Mouse (Mus musculus) embryonic facial prominence, embryonic 15.5 days (tissue): ENCODE measurements around the gene Cytip. TPM values are rescaled to one million over a fixed set of nuclear protein-coding genes. Genes with fewer than 3 reads are reported as not detected.
"Not testable (repeated sequence)": the region's sequence is repeated elsewhere in the genome, so short reads cannot be mapped to it uniquely, and the experiment has no call there.

Source experiments
- ATAC-seq: fragments of 200-750 bp; cut with Nextera tagmentation; 2 replicates; pipeline ENCODE4 v1.8.0; 2017; ENCODE audit warnings: low read depth, moderate TSS enrichment; ENCODE audit not compliant: insufficient number of reproducible peaks, low FRiP score, low TSS enrichment
- H3K27ac ChIP-seq: fragments of 300-500 bp; sonication (generic); replicated peaks from 2 replicates; pipeline ENCODE4 v1.5.1; 2015; ENCODE audit warnings: mild to moderate bottlenecking, inconsistent platforms
- H3K27me3 ChIP-seq: fragments of 300-500 bp; sonication (generic); 2 replicates; pipeline ENCODE4 v1.6.1; 2015; ENCODE audit warnings: inconsistent platforms
- H3K36me3 ChIP-seq: fragments of 300-500 bp; sonication (generic); 2 replicates; pipeline ENCODE4 v1.6.1; 2015; ENCODE audit warnings: mild to moderate bottlenecking, inconsistent platforms
- H3K4me1 ChIP-seq: fragments of 300-500 bp; sonication (generic); 2 replicates; pipeline ENCODE4 v1.6.1; 2015; ENCODE audit warnings: inconsistent platforms
- H3K4me2 ChIP-seq: fragments of 300-500 bp; sonication (generic); replicated peaks from 2 replicates; pipeline ENCODE4 v1.6.1; 2015; ENCODE audit warnings: mild to moderate bottlenecking, inconsistent platforms
- H3K4me3 ChIP-seq: fragments of 300-500 bp; sonication (generic); replicated peaks from 2 replicates; pipeline ENCODE4 v1.5.1; 2015; ENCODE audit warnings: mild to moderate bottlenecking, inconsistent platforms
- H3K9ac ChIP-seq: fragments of 300-500 bp; sonication (generic); 2 replicates; pipeline ENCODE4 v1.6.1; 2015; ENCODE audit warnings: inconsistent platforms
- H3K9me3 ChIP-seq: fragments of 300-500 bp; sonication (generic); replicated peaks from 2 replicates; pipeline ENCODE4 v1.6.1; 2016; ENCODE audit warnings: inconsistent platforms
- WGBS: fragments of 180-500 bp; shearing (Covaris S2); methylation state at CpG from one replicate; pipeline ENCODE4 v1.1.7; 2015; 5-methylcytosine and 5-hydroxymethylcytosine counted together
- polyA plus RNA-seq: library from polyadenylated mRNA; unstranded; fragments of >200 nt; fragmentation: Nextera tagmentation; extraction: Ambion mirVana; gene quantifications from 2 replicates; pipeline ENCODE4 v1.2.1, GENCODE M21; 2015

Gene Cytip
- polyA plus RNA-seq, 1 experiment from 2014 or later = 2.3 TPM

DNA sequence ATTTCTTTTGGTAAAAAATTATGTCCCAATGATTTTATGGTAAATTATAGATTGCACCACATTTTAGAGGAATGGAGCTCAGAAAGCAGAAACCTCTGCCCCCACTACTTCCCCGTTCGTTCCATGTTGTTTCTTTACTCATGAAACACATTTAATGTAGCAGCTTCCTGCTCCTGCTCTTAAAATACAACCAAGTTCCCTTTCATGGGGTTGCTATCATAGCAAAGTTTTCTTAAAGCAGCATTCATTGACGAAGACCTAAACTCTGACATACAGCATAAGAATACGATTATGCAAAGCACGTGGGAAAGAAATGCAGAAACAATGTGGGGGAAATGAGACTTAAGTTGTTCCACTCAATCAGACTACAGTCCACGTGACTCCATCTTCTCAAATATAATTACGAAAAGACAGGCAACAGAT is 45.3 kb downstream of the Cytip start:
- H3K4me2 ChIP-seq = no peak overlapping the region
- no peaks in the 10 kb centered on the region for H3K4me1 ChIP-seq
- no peaks in the 10 kb centered on the region for H3K27me3 ChIP-seq
- H3K9me3 ChIP-seq = no peaks in the 10 kb centered on the region
- no peak overlapping the region for H3K4me3 ChIP-seq
- H3K36me3 ChIP-seq = no peaks in the 10 kb centered on the region
- H3K9ac ChIP-seq = no peak overlapping the region
- no peak overlapping the region for H3K27ac ChIP-seq
- 63% methylated on average over 7 of the region's 7 CpGs for WGBS
- ATAC-seq = no peak

DNA sequence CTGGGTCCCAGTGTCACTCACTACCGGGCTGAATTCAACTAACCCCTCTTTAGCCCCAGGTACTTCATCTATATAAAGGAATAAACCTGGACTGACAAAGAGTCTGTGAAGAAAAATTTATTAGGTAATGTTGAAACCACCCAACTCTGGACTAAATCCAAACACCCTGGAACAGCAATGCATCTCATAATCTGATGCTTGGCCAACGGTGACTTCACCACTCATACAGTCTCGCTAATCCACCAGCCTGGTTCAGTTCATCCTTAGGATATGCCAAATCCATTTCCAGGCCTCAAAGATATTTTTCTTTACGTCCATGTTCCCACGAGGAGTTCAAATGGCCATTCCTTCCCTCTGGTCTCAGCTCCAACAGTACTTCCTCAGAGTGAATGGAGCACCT is 48.8 kb downstream of the Cytip start:
- no peak overlapping the region for H3K27ac ChIP-seq
- H3K4me3 ChIP-seq = no peak overlapping the region
- H3K27me3 ChIP-seq = no peaks in the 10 kb centered on the region
- no peaks in the 10 kb centered on the region for H3K36me3 ChIP-seq
- no peak for ATAC-seq
- no peak overlapping the region for H3K4me2 ChIP-seq
- 78% methylated on average over 5 of the region's 5 CpGs for WGBS
- no peaks in the 10 kb centered on the region for H3K4me1 ChIP-seq
- no peak overlapping the region for H3K9ac ChIP-seq
- H3K9me3 ChIP-seq = no peaks in the 10 kb centered on the region

DNA sequence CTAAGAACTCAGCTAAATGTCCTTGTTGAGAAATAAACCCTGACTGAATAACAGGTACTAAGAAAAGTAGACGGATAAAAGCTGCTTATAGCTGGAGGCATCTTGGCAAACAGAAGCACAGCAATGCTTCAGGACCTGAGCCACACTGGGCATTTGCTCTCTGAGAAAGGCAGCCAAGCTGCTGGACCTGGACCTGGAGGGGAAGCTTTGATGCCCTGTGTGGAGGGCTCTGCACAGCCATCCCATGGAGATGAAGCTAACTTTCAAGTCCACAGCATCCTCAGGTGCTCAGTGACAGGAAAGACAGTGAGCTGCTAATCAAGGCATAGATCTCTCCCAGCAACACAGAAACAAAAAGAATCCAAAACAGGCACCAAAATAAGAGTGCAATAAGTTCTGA is 54.8 kb downstream of the Cytip start:
- Histone ChIP-seq H3K4me1 (no peaks in the 10 kb centered on the region), H3K36me3 (no peaks in the 10 kb centered on the region), H3K27me3 (no peaks in the 10 kb centered on the region), H3K4me3 (no peak overlapping the region), H3K9ac (no peak overlapping the region), H3K4me2 (no peak overlapping the region), H3K9me3 (no peaks in the 10 kb centered on the region), H3K27ac (no peak overlapping the region)
- ATAC-seq = no peak
- 46% methylated on average over 1 of the region's 1 CpGs for WGBS

DNA sequence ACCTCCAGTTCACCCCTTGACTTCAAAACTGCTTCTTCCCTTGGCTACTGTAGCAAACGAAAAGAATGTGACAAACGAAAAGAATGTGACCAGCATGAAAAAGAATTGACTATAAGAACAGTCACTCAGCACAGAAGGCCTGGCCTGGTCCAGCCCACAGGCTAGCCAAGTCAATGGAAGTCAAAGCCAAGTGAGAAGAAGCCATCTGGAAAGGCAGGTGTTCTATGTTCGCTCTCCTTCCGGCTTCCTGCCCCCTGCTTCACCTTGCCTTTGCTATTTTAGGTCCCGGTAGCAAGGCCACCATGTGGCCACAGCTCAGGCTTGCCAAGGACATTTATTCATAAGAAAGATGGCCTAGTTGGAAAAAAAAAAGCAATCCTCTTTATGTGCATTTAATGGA is 56.7 kb downstream of the Cytip start:
- Histone ChIP-seq H3K36me3 (no peaks in the 10 kb centered on the region), H3K4me3 (no peak overlapping the region), H3K27ac (no peak overlapping the region), H3K4me2 (no peak overlapping the region), H3K9me3 (no peaks in the 10 kb centered on the region), H3K9ac (no peak overlapping the region), H3K27me3 (no peaks in the 10 kb centered on the region), H3K4me1 (no peaks in the 10 kb centered on the region)
- WGBS = 84% methylated on average over 5 of the region's 5 CpGs
- ATAC-seq = no peak

GRCm38 (mm10) chr2:58137676-58138075 is 57.7 kb downstream of the Cytip start:
- no peak overlapping the region for H3K4me2 ChIP-seq
- no peak overlapping the region for H3K9ac ChIP-seq
- H3K4me3 ChIP-seq = no peak overlapping the region
- 81% methylated on average over 7 of the region's 7 CpGs for WGBS
- H3K9me3 ChIP-seq = no peaks in the 10 kb centered on the region
- no peak for ATAC-seq
- no peaks in the 10 kb centered on the region for H3K27me3 ChIP-seq
- no peaks in the 10 kb centered on the region for H3K36me3 ChIP-seq
- no peak overlapping the region for H3K27ac ChIP-seq
- H3K4me1 ChIP-seq = no peaks in the 10 kb centered on the region

GRCm38 (mm10) chr2:58136526-58136925 is 58.8 kb downstream of the Cytip start:
- H3K4me2 ChIP-seq = no peak overlapping the region
- no peaks in the 10 kb centered on the region for H3K4me1 ChIP-seq
- H3K36me3 ChIP-seq = no peaks in the 10 kb centered on the region
- H3K4me3 ChIP-seq = no peak overlapping the region
- ATAC-seq = no peak
- H3K9me3 ChIP-seq = no peaks in the 10 kb centered on the region
- no peak overlapping the region for H3K27ac ChIP-seq
- H3K9ac ChIP-seq = no peak overlapping the region
- no peaks in the 10 kb centered on the region for H3K27me3 ChIP-seq
- WGBS = 84% methylated on average over 4 of the region's 4 CpGs

DNA sequence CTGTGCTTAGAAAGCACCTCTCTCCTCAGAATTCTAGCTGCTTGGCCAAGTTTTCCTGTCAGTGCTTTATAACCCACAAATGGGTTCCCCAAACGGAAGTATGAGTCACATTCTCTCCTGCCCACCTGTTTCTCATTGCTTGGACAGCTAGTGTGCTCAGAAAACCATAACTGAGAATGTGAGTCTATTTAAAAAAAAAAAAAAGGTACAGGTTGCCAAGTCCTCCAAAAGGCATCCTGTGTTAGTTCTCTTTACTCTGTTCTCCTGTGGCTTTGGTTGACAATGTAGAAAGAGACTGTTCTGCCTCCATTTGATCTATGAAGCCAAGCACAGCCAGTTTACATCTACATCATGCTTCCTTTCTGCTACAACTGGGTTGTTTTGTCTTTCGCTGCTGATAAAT is 60.3 kb downstream of the Cytip start:
- Histone ChIP-seq H3K9ac (no peak overlapping the region), H3K4me1 (no peaks in the 10 kb centered on the region), H3K36me3 (no peaks in the 10 kb centered on the region), H3K9me3 (no peaks in the 10 kb centered on the region), H3K4me3 (no peak overlapping the region), H3K4me2 (no peak overlapping the region), H3K27ac (no peak overlapping the region), H3K27me3 (no peaks in the 10 kb centered on the region)
- no peak; the same call in 1 of the 2 replicates for ATAC-seq
- WGBS = 57% methylated on average over 2 of the region's 2 CpGs

GRCm38 (mm10) chr2:58132597-58132996 is 62.7 kb downstream of the Cytip start:
- Histone ChIP-seq H3K36me3 (no peaks in the 10 kb centered on the region), H3K4me1 (no peaks in the 10 kb centered on the region), H3K27me3 (no peaks in the 10 kb centered on the region), H3K4me2 (no peak overlapping the region), H3K9ac (no peak overlapping the region), H3K4me3 (no peak overlapping the region), H3K9me3 (no peaks in the 10 kb centered on the region), H3K27ac (no peak overlapping the region)
- no peak for ATAC-seq
- WGBS = 61% methylated on average over 2 of the region's 2 CpGs

DNA sequence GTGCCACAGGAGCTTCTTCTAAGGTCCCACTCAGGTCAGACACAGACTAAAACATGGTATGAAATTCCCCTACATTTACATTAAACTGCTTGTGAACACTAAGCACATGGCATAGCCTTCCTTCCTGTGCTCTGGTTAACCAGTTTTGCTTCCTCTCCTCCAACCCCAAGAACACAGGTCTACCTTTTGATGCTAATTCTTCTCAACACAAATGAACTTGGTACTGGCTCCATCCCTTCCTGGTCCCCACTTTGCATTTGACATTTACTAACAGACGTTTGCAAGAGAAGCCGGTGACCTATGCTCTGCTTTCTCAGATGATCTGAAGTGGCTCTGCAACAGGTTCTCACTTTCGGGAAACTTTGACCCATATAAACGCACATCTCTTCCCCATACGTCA is 65.4 kb downstream of the Cytip start:
- Histone ChIP-seq H3K36me3 (no peaks in the 10 kb centered on the region), H3K27me3 (no peaks in the 10 kb centered on the region), H3K27ac (no peak overlapping the region), H3K9ac (no peak overlapping the region), H3K4me1 (no peaks in the 10 kb centered on the region), H3K9me3 (no peaks in the 10 kb centered on the region), H3K4me2 (no peak overlapping the region), H3K4me3 (no peak overlapping the region)
- 81% methylated on average over 5 of the region's 5 CpGs for WGBS
- no peak for ATAC-seq

- H3K4me3 ChIP-seq = no peak overlapping the region
- 84% methylated on average over 4 of the region's 4 CpGs for WGBS
- no peaks in the 10 kb centered on the region for H3K27me3 ChIP-seq
- H3K27ac ChIP-seq = no peak overlapping the region
- no peak overlapping the region for H3K4me2 ChIP-seq
- H3K4me1 ChIP-seq = no peaks in the 10 kb centered on the region
- no peaks in the 10 kb centered on the region for H3K9me3 ChIP-seq
- H3K36me3 ChIP-seq = no peaks in the 10 kb centered on the region
- no peak for ATAC-seq
- no peak overlapping the region for H3K9ac ChIP-seq
Measured at GRCm38 (mm10) chr2:58111105-58111504, 84.2 kb downstream of the Cytip start.

DNA sequence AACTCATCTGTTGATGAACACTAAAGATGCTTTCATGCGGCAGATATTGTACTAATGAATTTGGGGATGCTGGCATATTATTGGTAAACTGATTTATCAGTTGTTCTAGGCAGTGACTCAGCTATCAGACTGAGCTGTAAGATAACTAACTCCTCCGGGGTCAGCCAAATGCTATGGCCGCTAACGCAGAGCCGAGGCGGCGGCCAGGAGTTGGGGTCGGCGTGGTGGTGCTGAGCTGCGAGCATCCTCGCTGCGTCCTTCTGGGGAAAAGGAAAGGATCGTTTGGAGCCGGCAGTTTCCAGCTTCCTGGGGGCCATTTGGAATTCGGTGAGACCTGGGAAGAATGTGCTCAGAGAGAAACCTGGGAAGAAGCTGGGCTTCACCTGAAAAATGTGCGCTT is 87.4 kb downstream of the Cytip start:
- H3K27me3 ChIP-seq, H3K36me3 ChIP-seq, H3K4me1 ChIP-seq, H3K4me2 ChIP-seq, H3K9ac ChIP-seq, H3K27ac ChIP-seq, H3K4me3 ChIP-seq, H3K9me3 ChIP-seq, ATAC-seq: not testable (repeated sequence)
- 89% methylated on average over 16 of the region's 16 CpGs for WGBS

DNA sequence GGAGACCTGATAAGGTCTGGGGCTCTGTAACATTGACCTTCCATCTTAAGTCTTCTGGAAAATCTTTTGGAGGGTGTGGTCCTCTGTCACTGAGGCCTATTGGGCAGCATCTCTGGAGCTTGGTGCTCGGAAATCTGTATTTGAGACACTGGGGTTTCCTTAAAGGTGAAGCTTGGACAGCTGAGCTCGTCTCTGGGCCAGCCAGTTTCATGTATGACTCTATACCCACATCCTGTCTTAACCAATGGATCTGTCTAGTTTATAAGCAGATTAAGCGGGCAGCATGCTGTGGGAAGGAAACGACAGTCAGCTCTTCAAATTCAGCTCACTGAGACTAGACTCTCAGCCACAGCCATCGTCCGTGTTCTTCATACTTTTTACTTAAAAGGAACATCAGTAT is 88.3 kb downstream of the Cytip start:
- H3K4me3 ChIP-seq = no peak overlapping the region
- no peaks in the 10 kb centered on the region for H3K36me3 ChIP-seq
- no peak overlapping the region for H3K9ac ChIP-seq
- 87% methylated on average over 6 of the region's 6 CpGs for WGBS
- H3K9me3 ChIP-seq = no peaks in the 10 kb centered on the region
- no peaks in the 10 kb centered on the region for H3K27me3 ChIP-seq
- H3K27ac ChIP-seq = no peak overlapping the region
- no peaks in the 10 kb centered on the region for H3K4me1 ChIP-seq
- H3K4me2 ChIP-seq = no peak overlapping the region
- no peak for ATAC-seq
